Mouse (Mus musculus): ENCODE results near the gene Nisch. TPM values are rescaled to one million over a fixed set of nuclear protein-coding genes. Genes with fewer than 3 reads are reported as not detected.

Gene Nisch
- polyA plus RNA-seq, 1 experiment from 2014 or later: 329 TPM

DNA sequence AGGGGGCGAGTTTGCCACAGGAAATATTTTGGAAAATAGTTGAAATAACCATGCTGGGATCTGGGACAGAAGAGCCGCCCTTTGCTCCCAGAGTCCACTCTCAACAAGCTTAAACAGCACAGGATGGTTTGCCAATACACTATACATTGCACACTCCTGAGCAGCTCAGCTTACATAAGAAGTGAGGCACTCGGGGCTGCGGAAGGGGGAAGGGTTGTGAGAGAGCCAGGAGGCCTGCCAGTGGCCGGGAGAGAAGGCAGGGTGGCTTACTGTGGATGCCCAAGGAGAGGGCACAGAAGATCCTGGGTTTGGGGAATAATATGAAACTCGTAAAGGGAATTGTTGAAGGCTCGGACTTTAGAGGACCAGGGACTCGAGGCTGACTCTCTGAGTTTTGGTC, 2.9 kb downstream of the Nisch start:
- Histone ChIP-seq H3K4me1 (replicated peaks) (peaks cover 14% of the 10 kb centered on the region), H3K9ac (no peak overlapping the region), H3K27ac (replicated peaks) (no peak overlapping the region), H3K27me3 (no peaks in the 10 kb centered on the region), H3K9me3 (no peaks in the 10 kb centered on the region), H3K4me3 (no peak overlapping the region), H3K4me2 (no peak overlapping the region), H3K36me3 (no peaks in the 10 kb centered on the region)
- 74% methylated on average over 8 of the region's 8 CpGs for WGBS
- no peak for ATAC-seq (ENCODE audit: low read depth)

DNA sequence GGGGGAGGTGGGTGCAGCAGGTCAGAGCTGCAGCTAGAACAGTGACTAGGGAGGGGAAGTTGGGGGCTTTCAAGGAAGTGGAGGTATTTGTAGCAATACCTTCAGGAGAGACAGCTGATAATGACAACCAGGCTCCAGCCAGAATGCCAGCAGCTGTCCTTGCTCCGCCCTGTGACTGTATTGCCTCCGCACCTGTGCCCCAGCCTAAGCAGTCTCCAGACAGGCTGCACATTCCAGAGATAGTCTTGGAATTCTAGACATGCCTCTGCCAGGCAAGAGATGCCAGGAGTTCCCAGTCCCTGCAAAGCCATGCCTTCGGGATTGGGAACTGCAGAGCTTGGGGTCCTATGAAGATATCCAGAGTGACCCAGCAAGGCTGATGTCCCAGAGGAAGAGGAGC, 4.2 kb downstream of the Nisch start:
- no peak for ATAC-seq (ENCODE audit: low read depth)
- WGBS: 85% methylated on average over 3 of the region's 3 CpGs
- H3K9me3 ChIP-seq: no peaks in the 10 kb centered on the region
- no peak overlapping the region for H3K4me2 ChIP-seq
- H3K27me3 ChIP-seq: no peaks in the 10 kb centered on the region
- no peak overlapping the region for H3K27ac ChIP-seq (replicated peaks)
- H3K4me1 ChIP-seq (replicated peaks): peaks cover 9% of the 10 kb centered on the region
- no peak overlapping the region for H3K4me3 ChIP-seq
- no peaks in the 10 kb centered on the region for H3K36me3 ChIP-seq
- H3K9ac ChIP-seq: no peak overlapping the region

DNA sequence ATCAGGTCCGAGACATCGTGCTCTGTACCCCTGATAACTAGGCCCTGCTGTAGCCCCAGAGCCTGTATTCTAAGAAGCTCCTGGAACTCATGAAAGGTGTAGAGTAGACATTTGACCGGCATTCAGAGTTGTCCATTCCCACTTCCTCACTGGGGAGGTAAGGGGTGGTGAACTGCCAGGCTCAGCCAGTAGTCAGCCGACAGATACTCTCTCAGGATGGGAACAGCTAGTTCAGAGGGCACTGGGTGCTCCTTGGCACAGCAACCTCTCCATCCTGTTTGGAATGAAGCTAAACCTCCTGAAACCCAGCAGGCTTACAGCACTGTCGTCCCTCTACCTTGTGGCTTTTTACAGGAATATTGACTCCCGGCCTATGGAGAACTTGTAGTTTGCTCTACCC, 4.9 kb downstream of the Nisch start:
- H3K4me2 ChIP-seq: no peak overlapping the region
- H3K27ac ChIP-seq (replicated peaks): no peak overlapping the region
- no peaks in the 10 kb centered on the region for H3K36me3 ChIP-seq
- H3K27me3 ChIP-seq: no peaks in the 10 kb centered on the region
- H3K4me3 ChIP-seq: no peak overlapping the region
- 89% methylated on average over 6 of the region's 6 CpGs for WGBS
- no peak overlapping the region for H3K9ac ChIP-seq
- no peaks in the 10 kb centered on the region for H3K9me3 ChIP-seq
- ATAC-seq (ENCODE audit: low read depth): no peak
- peaks cover 12% of the 10 kb centered on the region for H3K4me1 ChIP-seq (replicated peaks)

DNA sequence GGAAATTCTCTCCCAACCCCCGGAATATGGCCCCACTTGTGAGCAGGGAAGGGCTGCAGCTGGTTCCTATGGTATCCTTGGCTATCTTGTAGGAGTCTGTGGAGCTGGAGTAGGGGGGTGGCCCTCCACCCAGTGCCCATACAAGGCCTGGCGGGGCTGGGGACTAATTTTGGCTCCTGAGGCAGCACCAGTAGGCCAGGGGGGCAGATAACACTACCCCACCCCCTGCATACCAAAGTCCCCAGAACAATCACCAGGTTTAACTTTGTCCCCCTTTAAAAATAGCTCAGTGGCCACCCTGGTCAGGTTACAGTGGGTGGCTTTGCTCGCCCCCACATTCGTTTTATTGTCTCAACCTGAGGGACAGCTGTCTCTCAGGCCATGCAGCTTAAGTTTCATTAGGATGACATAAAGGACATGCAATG, 7.6 kb downstream of the Nisch start:
- ATAC-seq (ENCODE audit: low read depth): no peak
- WGBS: 83% methylated on average over 4 of the region's 4 CpGs
- H3K9ac ChIP-seq: no peak overlapping the region
- H3K27ac ChIP-seq (replicated peaks): no peak overlapping the region
- H3K27me3 ChIP-seq: no peaks in the 10 kb centered on the region
- H3K9me3 ChIP-seq: no peaks in the 10 kb centered on the region
- H3K4me3 ChIP-seq: no peak overlapping the region
- no peak overlapping the region for H3K4me2 ChIP-seq
- peaks cover 22% of the 10 kb centered on the region for H3K4me1 ChIP-seq (replicated peaks)
- peaks cover 4% of the 10 kb centered on the region for H3K36me3 ChIP-seq

DNA sequence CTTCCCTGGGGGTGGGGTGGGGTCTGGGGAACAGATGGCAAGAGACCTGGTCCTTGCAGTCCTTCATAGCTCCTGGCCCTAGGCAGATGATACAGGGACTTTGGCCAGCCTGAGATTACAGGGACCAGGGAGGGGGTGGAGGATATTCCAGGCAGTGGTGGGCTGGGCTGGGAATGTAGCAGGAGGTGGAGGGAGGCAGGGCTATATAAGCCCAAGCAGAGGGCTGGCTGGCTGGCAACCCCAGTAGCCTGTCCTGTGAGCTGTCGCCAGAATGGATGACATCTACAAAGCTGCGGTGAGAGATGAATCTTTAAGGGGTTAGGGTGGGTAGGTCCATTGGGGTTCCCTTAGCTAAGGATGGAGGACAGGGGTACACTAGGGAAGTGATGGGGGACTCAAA, 8.7 kb downstream of the Nisch start, which contains the start of gene Tnnc1:
Gene Tnnc1, plus strand, starts transcription at position 229 of the 400 bp plus-strand sequence.
- Histone ChIP-seq H3K36me3 (peaks cover 14% of the 10 kb centered on the region), H3K27ac (replicated peaks) (peak within 1 kb of the TSS; percentile 92), H3K4me3 (peak within 1 kb of the TSS; percentile 80), H3K9ac (peak within 1 kb of the TSS; percentile 94), H3K9me3 (no peaks in the 10 kb centered on the region), H3K27me3 (no peaks in the 10 kb centered on the region), H3K4me2 (peak within 1 kb of the TSS; percentile 98), H3K4me1 (replicated peaks) (peaks cover 27% of the 10 kb centered on the region)
- ATAC-seq (ENCODE audit: low read depth): no peak
- WGBS: 76% methylated on average over 2 of the region's 2 CpGs

DNA sequence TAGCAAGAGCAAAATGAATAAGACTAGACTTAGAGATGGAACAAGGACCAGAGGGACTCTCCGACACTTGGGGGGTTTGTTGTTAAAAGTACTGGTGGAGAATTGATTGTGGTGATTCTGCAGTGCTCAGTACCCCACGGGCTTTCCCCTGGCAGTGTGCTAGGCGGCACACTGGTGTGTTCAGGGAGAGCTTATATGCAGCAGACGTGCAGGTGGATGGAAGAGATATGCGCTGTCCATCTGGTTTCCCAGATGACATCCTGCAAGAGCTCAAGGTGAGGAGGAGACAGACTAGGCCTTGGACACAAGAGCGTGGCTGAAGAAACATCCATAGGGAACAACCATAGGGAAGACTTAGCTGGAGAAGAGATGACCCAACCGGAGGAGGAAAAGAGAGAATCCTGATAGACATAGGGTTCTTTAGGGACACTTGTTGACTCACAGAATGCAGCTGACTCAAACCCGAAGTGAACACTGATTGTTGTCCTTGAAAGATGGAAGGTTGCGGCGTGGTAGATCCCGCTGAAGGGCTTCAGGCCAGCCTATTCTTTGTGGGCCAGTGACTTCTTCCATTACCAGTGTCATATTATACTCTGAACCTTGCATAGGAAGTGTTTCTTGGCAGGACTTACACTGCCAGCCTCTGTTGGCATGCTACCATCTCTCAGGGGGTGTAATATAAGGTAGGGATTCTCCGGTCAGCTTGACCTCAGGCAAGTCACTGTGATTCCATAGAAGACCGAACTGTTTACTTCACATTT, 9.5 kb downstream of the Nisch start:
- H3K4me1 ChIP-seq (replicated peaks): peaks cover 27% of the 10 kb centered on the region
- WGBS: 78% methylated on average over 13 of the region's 13 CpGs
- no peaks in the 10 kb centered on the region for H3K9me3 ChIP-seq
- H3K4me2 ChIP-seq: peak overlapping the region; percentile 98
- peak overlapping the region; percentile 92 for H3K27ac ChIP-seq (replicated peaks)
- peak overlapping the region; percentile 80 for H3K4me3 ChIP-seq
- peak overlapping the region; percentile 94 for H3K9ac ChIP-seq
- H3K27me3 ChIP-seq: no peaks in the 10 kb centered on the region
- H3K36me3 ChIP-seq: peaks cover 23% of the 10 kb centered on the region
- peak; percentile 11; the same call in 1 of the 2 replicates for ATAC-seq (ENCODE audit: low read depth)

DNA sequence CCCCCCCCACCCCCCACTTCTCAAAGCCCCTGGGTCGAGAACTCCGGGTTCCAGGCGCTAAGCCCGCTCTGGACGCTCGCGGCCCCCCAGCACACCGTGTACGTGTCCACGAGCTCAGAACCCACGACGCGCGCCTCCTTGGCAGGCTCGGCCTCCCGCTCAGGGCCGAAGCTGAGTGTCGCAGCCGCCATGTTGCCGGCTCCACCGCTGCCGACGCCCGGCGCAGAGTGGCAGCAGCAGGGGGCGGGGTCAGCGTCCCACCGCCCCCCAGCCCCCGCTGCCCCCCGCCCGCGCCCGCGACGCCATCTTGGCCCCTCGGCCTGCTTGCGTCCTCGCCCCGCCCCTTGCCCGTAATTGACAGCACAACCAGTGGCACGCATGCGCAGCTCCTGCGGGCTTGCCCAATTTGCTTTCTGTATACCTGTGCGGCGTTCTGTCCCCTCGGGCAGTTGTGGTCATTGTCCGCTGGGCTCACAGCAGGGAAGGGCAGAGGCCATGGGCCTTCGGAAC, 10.2 kb downstream of the Nisch start:
- Histone ChIP-seq H3K27me3 (no peaks in the 10 kb centered on the region), H3K4me2 (peak overlapping the region; percentile 98), H3K36me3 (peaks cover 30% of the 10 kb centered on the region), H3K9ac (peak overlapping the region; percentile 94), H3K9me3 (no peaks in the 10 kb centered on the region), H3K4me3 (peak overlapping the region; percentile 80), H3K27ac (replicated peaks) (peak overlapping the region; percentile 92), H3K4me1 (replicated peaks) (peaks cover 27% of the 10 kb centered on the region)
- WGBS: under 1% methylated on average over 46 of the region's 48 CpGs
- ATAC-seq (ENCODE audit: low read depth): peak; percentile 75

DNA sequence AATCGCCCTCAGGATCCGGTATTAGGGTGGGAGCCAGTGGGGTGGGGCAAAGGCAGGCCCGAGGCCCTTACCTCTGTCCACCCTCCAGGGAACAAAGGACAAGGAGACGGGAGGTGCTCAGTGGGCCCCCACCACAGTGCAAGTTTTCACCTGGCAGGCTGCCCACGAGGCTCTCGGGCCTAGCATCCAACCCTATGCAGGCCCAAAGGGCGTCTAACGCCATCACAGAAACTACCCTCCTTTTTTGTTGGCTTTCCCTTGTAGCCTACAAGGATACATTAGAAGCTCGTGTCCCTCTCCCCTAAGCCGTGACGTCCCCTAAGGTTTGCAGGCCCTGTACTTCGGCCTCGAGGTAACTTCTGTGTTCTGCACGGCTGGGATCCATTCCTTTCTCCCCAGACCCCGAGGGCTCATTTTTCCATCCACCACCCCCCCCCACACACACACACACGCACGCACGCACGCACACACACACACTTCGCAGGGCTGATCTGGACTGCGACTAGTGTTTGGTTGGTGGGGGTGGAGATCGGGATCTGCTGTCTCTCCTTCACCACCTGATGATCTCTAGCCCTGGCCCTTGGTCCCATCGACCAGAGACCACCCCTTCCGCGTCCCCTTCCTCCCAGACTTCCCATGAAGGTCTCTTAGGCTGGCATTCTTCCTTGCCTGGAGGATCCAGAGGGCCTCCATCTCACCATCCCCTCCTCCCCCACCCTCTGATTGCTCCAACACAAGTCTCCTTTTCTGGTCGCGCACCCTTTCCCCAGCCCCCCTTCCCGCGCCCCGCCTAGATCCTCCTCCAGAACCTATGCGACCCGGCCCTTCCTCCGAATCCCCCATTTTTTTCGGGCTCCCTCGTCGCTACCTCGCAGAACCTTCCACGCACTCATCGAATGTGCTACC, 10.9 kb downstream of the Nisch start:
- Histone ChIP-seq H3K4me1 (replicated peaks) (peaks cover 27% of the 10 kb centered on the region), H3K9me3 (no peaks in the 10 kb centered on the region), H3K27ac (replicated peaks) (peak overlapping the region; percentile 92), H3K9ac (peak overlapping the region; percentile 94), H3K4me2 (peak overlapping the region; percentile 98), H3K27me3 (no peaks in the 10 kb centered on the region), H3K4me3 (peak overlapping the region; percentile 80), H3K36me3 (peaks cover 36% of the 10 kb centered on the region)
- ATAC-seq (ENCODE audit: low read depth): peak; percentile 77
- under 1% methylated on average over 39 of the region's 39 CpGs for WGBS

DNA sequence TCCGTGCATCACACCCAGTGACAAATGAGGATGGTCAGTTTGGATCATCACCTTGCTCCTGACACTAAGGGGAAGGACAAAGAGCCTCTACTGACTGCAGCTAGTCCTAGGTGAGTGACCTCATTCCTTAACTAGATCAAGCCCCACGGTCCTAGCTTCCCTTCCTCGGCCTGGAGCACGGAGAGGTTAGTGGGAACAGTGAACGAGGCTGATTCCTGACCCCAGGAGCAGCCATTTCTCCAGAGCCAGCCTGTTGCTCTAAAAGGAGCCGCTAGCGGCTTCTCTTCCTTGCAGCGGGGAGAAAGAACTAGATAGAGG, 11.5 kb downstream of the Nisch start:
- Histone ChIP-seq H3K36me3 (peaks cover 42% of the 10 kb centered on the region), H3K4me1 (replicated peaks) (peaks cover 27% of the 10 kb centered on the region), H3K27ac (replicated peaks) (peak overlapping the region; percentile 92), H3K9me3 (no peaks in the 10 kb centered on the region), H3K27me3 (no peaks in the 10 kb centered on the region), H3K9ac (peak overlapping the region; percentile 94), H3K4me2 (peak overlapping the region; percentile 98), H3K4me3 (peak overlapping the region; percentile 80)
- 24% methylated on average over 8 of the region's 8 CpGs for WGBS
- ATAC-seq (ENCODE audit: low read depth): peak; percentile 2; the same call in 1 of the 2 replicates

DNA sequence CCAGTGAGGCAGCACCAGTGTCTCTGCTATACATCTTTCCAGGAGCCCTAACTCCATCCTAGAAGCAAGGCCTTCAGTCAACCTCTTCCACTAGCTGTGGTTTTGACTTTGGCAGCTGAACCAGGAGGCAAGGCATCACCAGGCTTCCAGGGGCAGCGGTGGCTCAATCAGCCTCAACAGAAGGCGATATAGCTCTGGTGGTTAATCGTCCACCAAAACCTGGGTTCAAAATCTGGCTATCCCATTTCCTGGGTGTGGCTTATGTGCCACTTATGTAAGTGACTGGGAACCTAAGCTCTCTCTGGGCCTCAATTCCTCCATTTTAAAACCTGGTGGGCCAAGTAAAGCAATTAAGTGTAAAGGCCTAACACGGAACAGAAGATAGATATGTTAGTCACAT, 11.9 kb downstream of the Nisch start:
- H3K9me3 ChIP-seq: no peaks in the 10 kb centered on the region
- H3K4me1 ChIP-seq (replicated peaks): peaks cover 27% of the 10 kb centered on the region
- H3K4me2 ChIP-seq: peak overlapping the region; percentile 98
- H3K36me3 ChIP-seq: peaks cover 45% of the 10 kb centered on the region
- peak overlapping the region; percentile 80 for H3K4me3 ChIP-seq
- H3K9ac ChIP-seq: peak overlapping the region; percentile 94
- ATAC-seq (ENCODE audit: low read depth): no peak
- no peaks in the 10 kb centered on the region for H3K27me3 ChIP-seq
- H3K27ac ChIP-seq (replicated peaks): no peak overlapping the region; the same call in 1 of the 2 replicates
- WGBS: 78% methylated on average over 4 of the region's 4 CpGs

DNA sequence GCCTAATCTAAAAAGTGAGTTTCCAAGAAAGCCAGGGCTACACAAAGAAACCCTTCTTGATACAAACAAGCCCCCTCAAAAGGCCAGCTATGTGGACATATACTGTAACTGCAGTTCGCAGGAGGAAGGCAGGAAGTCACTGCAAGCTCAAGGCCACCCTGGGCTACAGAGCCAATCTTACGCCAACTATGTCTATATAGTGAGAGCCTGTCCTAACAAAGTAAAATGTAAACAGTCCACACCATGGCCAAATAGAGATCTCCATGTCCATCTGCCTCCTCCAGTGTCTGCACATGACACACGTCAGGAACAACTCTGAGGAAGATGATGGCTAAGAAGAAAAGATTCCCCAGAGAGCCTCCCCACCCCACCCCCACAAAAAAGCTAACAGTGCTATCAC, 16.7 kb downstream of the Nisch start:
- WGBS: 86% methylated on average over 3 of the region's 3 CpGs
- peaks cover 82% of the 10 kb centered on the region for H3K36me3 ChIP-seq

DNA sequence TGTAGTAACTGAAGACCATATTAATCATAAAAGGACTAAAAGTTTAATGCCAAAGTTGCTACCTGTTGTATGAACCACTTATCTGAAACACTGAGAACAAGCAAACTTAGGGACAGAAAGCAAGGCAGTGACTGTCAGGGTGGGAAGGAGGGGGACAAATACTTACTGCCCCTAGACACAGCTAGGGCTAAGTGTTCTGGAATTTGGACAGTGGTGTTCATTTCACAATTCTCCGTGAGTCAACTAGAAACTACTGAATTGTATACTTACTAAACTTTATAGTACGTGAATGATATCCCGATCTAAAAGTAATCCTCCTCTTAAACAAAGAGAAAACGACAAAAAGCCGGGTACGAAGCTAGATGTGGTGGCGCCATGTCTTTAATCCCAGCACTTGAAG, 17.1 kb downstream of the Nisch start:
- WGBS: 95% methylated on average over 7 of the region's 7 CpGs
- Histone ChIP-seq H3K36me3 (peaks cover 86% of the 10 kb centered on the region), H3K9ac (no peak overlapping the region), H3K4me3 (no peak overlapping the region), H3K9me3 (no peaks in the 10 kb centered on the region), H3K27ac (replicated peaks) (no peak overlapping the region), H3K4me2 (no peak overlapping the region), H3K4me1 (replicated peaks) (peaks cover 21% of the 10 kb centered on the region), H3K27me3 (no peaks in the 10 kb centered on the region)
- no peak for ATAC-seq (ENCODE audit: low read depth)

More for the DNA sequence above, 16.7 kb downstream of the Nisch start:
- Histone ChIP-seq H3K4me2 (no peak overlapping the region), H3K9me3 (no peaks in the 10 kb centered on the region), H3K27me3 (no peaks in the 10 kb centered on the region), H3K27ac (replicated peaks) (no peak overlapping the region), H3K4me3 (no peak overlapping the region), H3K9ac (no peak overlapping the region), H3K4me1 (replicated peaks) (peaks cover 26% of the 10 kb centered on the region)
- no peak for ATAC-seq (ENCODE audit: low read depth)

All from neural tube, embryonic 13.5 days (tissue).